Mouse (Mus musculus) urinary bladder, postnatal 36 days (tissue): ENCODE data around the gene Arid4a.
"Not testable (repeated sequence)": the region's sequence is repeated elsewhere in the genome, so short reads cannot be mapped to it uniquely, and the experiment has no call there.

Experiments used
- DNase-seq, 2 experiments: peaks; one replicate each; pipeline ENCODE4 v3.0.0; 2022; ENCODE audit warnings: low spot score in 2 of 2, mixed read lengths in 1 of 2

Arid4a gene

GRCm38 (mm10) chr12:71016211-71016502, 367 bp downstream of the Arid4a start:
- no peak for DNase-seq

GRCm38 (mm10) chr12:71016503-71017241, 882 bp downstream of the Arid4a start:
- DNase-seq = peak; percentile 36 to 39

- DNase-seq = no peak
Measured at GRCm38 (mm10) chr12:71017242-71017571, 1.4 kb downstream of the Arid4a start.

- no peak for DNase-seq
Measured at GRCm38 (mm10) chr12:71017827-71018226, 2.0 kb downstream of the Arid4a start.

- no peak for DNase-seq
Measured at GRCm38 (mm10) chr12:71019211-71019610, 3.4 kb downstream of the Arid4a start.

GRCm38 (mm10) chr12:71024411-71024810, 8.6 kb downstream of the Arid4a start:
- no peak for DNase-seq

- DNase-seq = not testable (repeated sequence)
Measured at GRCm38 (mm10) chr12:71028265-71028664, 12.5 kb downstream of the Arid4a start.

GRCm38 (mm10) chr12:71030260-71030659, 14.5 kb downstream of the Arid4a start:
- DNase-seq = no peak

- no peak for DNase-seq
Measured at GRCm38 (mm10) chr12:71030722-71031121, 14.9 kb downstream of the Arid4a start.

GRCm38 (mm10) chr12:71035826-71036225, 20.0 kb downstream of the Arid4a start:
- DNase-seq = no peak

GRCm38 (mm10) chr12:71036729-71037404, 21.1 kb downstream of the Arid4a start:
- no peak for DNase-seq

GRCm38 (mm10) chr12:71040462-71040861, 24.7 kb downstream of the Arid4a start:
- peak in 1 of 2 experiments; percentile 26 for DNase-seq

- no peak for DNase-seq
Measured at GRCm38 (mm10) chr12:71042451-71042850, 26.7 kb downstream of the Arid4a start.

GRCm38 (mm10) chr12:71043571-71043970, 27.8 kb downstream of the Arid4a start:
- DNase-seq = no peak

GRCm38 (mm10) chr12:71044488-71044887, 28.7 kb downstream of the Arid4a start:
- no peak for DNase-seq

GRCm38 (mm10) chr12:71046501-71046900, 30.7 kb downstream of the Arid4a start:
- no peak for DNase-seq

GRCm38 (mm10) chr12:71047473-71048078, 31.8 kb downstream of the Arid4a start:
- no peak for DNase-seq

GRCm38 (mm10) chr12:71048117-71048516, 32.3 kb downstream of the Arid4a start:
- peak; percentile 73 to 90 for DNase-seq

GRCm38 (mm10) chr12:71048561-71048960, 32.8 kb downstream of the Arid4a start:
- DNase-seq = no peak

- no peak for DNase-seq
Measured at GRCm38 (mm10) chr12:71049596-71050265, 33.9 kb downstream of the Arid4a start.

- DNase-seq = peak in 1 of 2 experiments; percentile 32
Measured at GRCm38 (mm10) chr12:71051079-71051478, 35.3 kb downstream of the Arid4a start.

GRCm38 (mm10) chr12:71052341-71052995, 36.7 kb downstream of the Arid4a start:
- no peak for DNase-seq
